Mouse (Mus musculus) MEL (cell line): ENCODE measurements around the gene Cdh15. TPM values are rescaled to one million over a fixed set of nuclear protein-coding genes. Genes with fewer than 3 reads are reported as not detected.
A peak's percentile ranks its signal among the peaks of the same experiment; 100 is the strongest.

Experiments
- DNase-seq: peaks from one replicate; pipeline ENCODE4 v3.0.0; 2011; ENCODE audit warnings: low read depth, low spot score
- H3K27ac ChIP-seq: 2 replicates; pipeline ENCODE4 v1.5.1; 2012; ENCODE audit warnings: low read depth, mild to moderate bottlenecking, control low read depth, low read length, moderate library complexity; ENCODE audit not compliant: control insufficient read depth
- H3K27me3 ChIP-seq, 2 experiments: fragments of 150-350 bp in 1 of 2; sonication (generic) in 1 of 2; 2 replicates each; pipeline ENCODE4 v1.6.1; 2012; ENCODE audit warnings: low read length in 2 of 2, mild to moderate bottlenecking in 2 of 2, improper control_type of control experiment in 1 of 2, moderate library complexity in 1 of 2; ENCODE audit not compliant: insufficient read depth in 2 of 2, control insufficient read depth in 1 of 2
- H3K36me3 ChIP-seq, 2 experiments: 2 replicates each; pipeline ENCODE4 v1.6.1; 2012 to 2014; ENCODE audit warnings: low read length in 2 of 2, improper control_type of control experiment in 1 of 2, inconsistent platforms in 1 of 2, mild to moderate bottlenecking in 1 of 2; ENCODE audit not compliant: insufficient read depth in 2 of 2, control insufficient read depth in 1 of 2
- H3K4me1 ChIP-seq, 2 experiments: fragments of 150-350 bp in 1 of 2; sonication (generic) in 1 of 2; 2 replicates each; pipeline ENCODE4 v1.6.1; 2012; ENCODE audit warnings: low read length in 2 of 2, improper control_type of control experiment in 1 of 2, mild to moderate bottlenecking in 1 of 2; ENCODE audit not compliant: insufficient read depth in 2 of 2, control insufficient read depth in 1 of 2
- H3K4me3 ChIP-seq, 2 experiments: fragments of 150-350 bp in 1 of 2; sonication (generic) in 1 of 2; 2 replicates each; pipeline ENCODE4 v1.5.1; 2012; ENCODE audit warnings: low read depth in 2 of 2, low read length in 2 of 2, mild to moderate bottlenecking in 2 of 2, moderate library complexity in 2 of 2, control low read depth in 1 of 2, improper control_type of control experiment in 1 of 2; ENCODE audit not compliant: control insufficient read depth in 1 of 2, insufficient read depth in 1 of 2
- H3K79me2 ChIP-seq: 2 replicates; pipeline ENCODE4 v1.6.1; 2012; ENCODE audit warnings: mild to moderate bottlenecking, low read length, moderate library complexity; ENCODE audit not compliant: control insufficient read depth, poor library complexity, insufficient read depth
- H3K9ac ChIP-seq: 2 replicates; pipeline ENCODE4 v1.6.1; 2012; ENCODE audit warnings: low read depth, mild to moderate bottlenecking, control low read depth, low read length, moderate library complexity; ENCODE audit not compliant: control insufficient read depth, poor library complexity, severe bottlenecking
- H3K9me3 ChIP-seq: fragments of 150-350 bp; sonication (generic); replicated peaks from 2 replicates; pipeline ENCODE4 v1.6.1; 2012; ENCODE audit warnings: mild to moderate bottlenecking, low read length, improper control_type of control experiment, moderate library complexity; ENCODE audit not compliant: insufficient read depth
- CHD1 ChIP-seq: IDR thresholded peaks from 2 replicates; pipeline ENCODE4 v1.6.1; 2012; ENCODE audit warnings: low read depth, mild to moderate bottlenecking, inconsistent platforms, low read length, improper control_type of control experiment
- ELF1 ChIP-seq: IDR thresholded peaks from 2 replicates; pipeline ENCODE4 v1.6.1; 2014; ENCODE audit warnings: low read depth, mild to moderate bottlenecking, inconsistent platforms, low read length, improper control_type of control experiment, moderate library complexity
- EP300 ChIP-seq, 2 experiments: IDR thresholded peaks; 2 replicates each; pipeline ENCODE4 v1.6.1; 2011; ENCODE audit warnings: improper control_type of control experiment in 2 of 2, low read length in 2 of 2, low read depth in 1 of 2, mild to moderate bottlenecking in 1 of 2
- ETS1 ChIP-seq: IDR thresholded peaks from 2 replicates; pipeline ENCODE4 v1.6.1; 2012; ENCODE audit warnings: low read depth, mild to moderate bottlenecking, inconsistent platforms, low read length, improper control_type of control experiment, moderate library complexity
- KAT2A ChIP-seq: conservative IDR thresholded peaks from 2 replicates; pipeline ENCODE4 v1.6.1; 2012; ENCODE audit warnings: low read depth, low read length, improper control_type of control experiment, inconsistent platforms
- MAFK ChIP-seq: IDR thresholded peaks from 2 replicates; pipeline ENCODE4 v1.6.1; 2011; ENCODE audit warnings: low read depth, mild to moderate bottlenecking, low read length, improper control_type of control experiment, borderline replicate concordance
- MEF2A ChIP-seq: IDR thresholded peaks from 2 replicates; pipeline ENCODE4 v1.6.1; 2014; ENCODE audit warnings: low read depth, mild to moderate bottlenecking, inconsistent platforms, low read length, improper control_type of control experiment; ENCODE audit not compliant: poor library complexity, insufficient replicate concordance, severe bottlenecking; ENCODE audit errors: extremely low read depth
- MYB ChIP-seq: IDR thresholded peaks from 2 replicates; pipeline ENCODE4 v1.6.1; 2011; ENCODE audit warnings: mild to moderate bottlenecking, low read depth, low read length, improper control_type of control experiment
- MYC ChIP-seq: IDR thresholded peaks from 2 replicates; pipeline ENCODE4 v1.6.1; 2011; ENCODE audit warnings: low read depth, mild to moderate bottlenecking, low read length, improper control_type of control experiment, moderate library complexity
- RAD21 ChIP-seq: IDR thresholded peaks from 2 replicates; pipeline ENCODE4 v1.6.1; 2011; ENCODE audit warnings: mild to moderate bottlenecking, low read depth, low read length, improper control_type of control experiment
- RCOR1 ChIP-seq: IDR thresholded peaks from 2 replicates; pipeline ENCODE4 v1.6.1; 2012; ENCODE audit warnings: low read depth, mild to moderate bottlenecking, inconsistent platforms, low read length, improper control_type of control experiment
- SIN3A ChIP-seq: IDR thresholded peaks from 2 replicates; pipeline ENCODE4 v1.6.1; 2012; ENCODE audit warnings: low read length, improper control_type of control experiment, inconsistent platforms
- SMC3 ChIP-seq: IDR thresholded peaks from 2 replicates; pipeline ENCODE4 v1.6.1; 2011; ENCODE audit warnings: low read depth, low read length, improper control_type of control experiment
- UBTF ChIP-seq: IDR thresholded peaks from 2 replicates; pipeline ENCODE4 v1.6.1; 2012; ENCODE audit warnings: low read depth, mild to moderate bottlenecking, inconsistent platforms, low read length, improper control_type of control experiment, moderate library complexity, borderline replicate concordance; ENCODE audit not compliant: insufficient read depth
- USF1 ChIP-seq: IDR thresholded peaks from 2 replicates; pipeline ENCODE4 v1.6.1; 2014; ENCODE audit warnings: low read depth, mild to moderate bottlenecking, inconsistent platforms, low read length, improper control_type of control experiment, moderate library complexity
- USF2 ChIP-seq, 2 experiments: IDR thresholded peaks; 2 replicates each; pipeline ENCODE4 v1.6.1; 2011 to 2012; ENCODE audit warnings: improper control_type of control experiment in 2 of 2, low read length in 2 of 2, borderline replicate concordance in 1 of 2, inconsistent platforms in 1 of 2, low read depth in 1 of 2, mild to moderate bottlenecking in 1 of 2; ENCODE audit not compliant: insufficient read depth in 1 of 2
- ZNF384 ChIP-seq: IDR thresholded peaks from 2 replicates; pipeline ENCODE4 v1.6.1; 2012; ENCODE audit warnings: low read depth, mild to moderate bottlenecking, inconsistent platforms, low read length, improper control_type of control experiment
- polyA plus RNA-seq, 2 experiments: library from polyadenylated mRNA; stranded (reverse) in 1 of 2; unstranded in 1 of 2; fragments of >175 nt in 1 of 2; fragments of >200 nt in 1 of 2; gene quantifications; 2 replicates each; pipeline versions ENCODE4 v1.2.1 to v1.2.4; 2012; ENCODE audit warnings: low replicate concordance in 2 of 2, low read depth in 1 of 2; ENCODE audit not compliant: insufficient read length in 2 of 2, insufficient read depth in 1 of 2, missing spikeins in 1 of 2
- total RNA-seq: library from RNA; depleted of rRNA; stranded (reverse); fragments of 300-350 nt; gene quantifications from 2 replicates; pipeline ENCODE4 v1.2.3, GENCODE M21; 2012

The Cdh15 gene
- total and polyA plus RNA-seq, 3 experiments: 0.08 to 0.71 TPM; not detected in 1

DNA sequence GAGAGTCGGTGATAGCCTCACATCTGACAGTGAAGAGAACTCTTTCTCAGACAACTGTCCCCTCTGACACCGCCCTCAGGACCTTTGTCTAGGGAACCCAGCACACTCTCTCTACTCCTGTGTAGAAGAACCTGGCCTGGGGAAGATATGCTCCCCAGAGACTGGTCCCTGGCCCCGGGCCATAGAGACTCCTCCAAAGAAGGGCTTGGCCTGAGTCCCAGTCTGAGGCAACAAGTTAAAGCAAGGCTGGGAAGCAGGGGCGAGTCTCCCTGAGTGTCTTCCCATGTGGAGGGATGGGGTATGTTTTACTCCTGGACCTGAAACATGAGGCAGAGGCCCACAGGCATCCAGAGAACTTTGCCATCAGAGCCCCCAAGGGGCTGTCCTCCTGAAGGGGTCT lies 2.1 kb upstream of the Cdh15 start (continued):
- TF ChIP-seq CHD1 (no peak), MYB (no peak), SMC3 (peak; percentile 19; the same call in 1 of the 2 replicates), UBTF (no peak), RCOR1 (no peak), ELF1 (no peak), USF2 (IDR thresholded peaks at IDR 0.05; ENCODE audit: borderline replicate concordance in 1 of 2, insufficient read depth in 1 of 2, low read depth in 1 of 2, low read length in 2 of 2) (no peak), MEF2A (no peak), ZNF384 (no peak), MYC (no peak), ETS1 (no peak), MAFK (no peak), USF1 (no peak), SIN3A (0 out of 2 replicates have a peak, but pooled peaks have one; percentile 17), KAT2A (no peak), RAD21 (no peak)
- TF ChIP-seq, all 39 proteins: peak for 7

DNA sequence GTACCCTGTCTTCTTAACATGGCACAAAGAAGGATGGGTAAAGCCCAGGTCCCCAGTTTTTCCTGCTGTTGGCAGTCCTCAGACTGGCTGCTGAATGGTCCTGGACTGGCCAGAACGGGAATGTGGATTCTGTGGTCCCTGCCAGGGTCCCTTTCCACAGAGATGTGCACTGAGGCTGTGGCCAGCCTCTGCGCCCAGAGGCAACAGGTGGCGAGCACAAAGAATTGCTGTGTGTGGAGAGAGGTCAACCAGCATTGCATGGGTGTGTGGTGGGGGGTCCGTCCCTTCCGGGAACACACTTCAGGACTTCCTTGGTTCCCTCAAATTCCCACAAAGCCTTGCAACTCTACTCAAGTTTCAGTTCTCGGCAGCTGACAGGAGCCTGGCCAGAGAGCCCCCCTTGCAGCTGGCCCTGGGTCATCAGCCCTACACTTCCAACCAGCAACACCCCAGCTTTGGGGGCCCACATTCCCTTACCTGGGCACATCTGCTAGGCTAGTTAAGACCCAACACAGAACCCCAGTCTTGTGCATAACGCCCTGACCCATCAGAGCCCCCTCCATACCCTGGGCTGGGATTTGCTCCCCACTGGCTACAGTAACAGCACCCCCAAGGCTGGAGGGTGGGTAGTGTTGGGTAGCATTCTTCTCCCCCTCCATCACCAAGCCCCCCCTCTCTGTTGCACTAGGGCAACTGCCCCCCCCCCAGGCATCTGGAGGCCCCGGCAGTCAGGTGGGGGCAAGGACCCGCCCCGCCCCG lies 1.6 kb downstream of the Cdh15 start:
- DNase-seq: no peak
- no peak for TF ChIP-seq EP300 (IDR thresholded peaks at IDR 0.05; ENCODE audit: low read depth in 1 of 2, low read length in 2 of 2)
- Histone ChIP-seq H3K4me1 (peaks cover 4 to 18% of the 10 kb centered on the region in 2 experiments), H3K4me3 (no peak overlapping the region), H3K9me3 (no peaks in the 10 kb centered on the region), H3K27me3 (peaks cover 3 to 4% of the 10 kb centered on the region in 2 experiments; a peak in 3 of 4 replicates), H3K27ac (no peak overlapping the region), H3K9ac (no peak overlapping the region), H3K36me3 (peaks cover 0 to 14% of the 10 kb centered on the region in 2 experiments; a peak in 2 of 4 replicates), H3K79me2 (no peaks in the 10 kb centered on the region)
